Mouse (Mus musculus) WW6 (cell line): ENCODE measurements around the gene Pole2.
A peak's percentile ranks its signal among the peaks of the same experiment; 100 is the strongest.

Source experiments
- DNase-seq: peaks from one replicate; pipeline ENCODE4 v3.0.0-alpha.2; 2013; ENCODE audit warnings: low read depth, low spot score

Pole2 gene

GRCm38 (mm10) chr12:69227776-69228466 lies at the start of gene Pole2:
Gene Pole2, minus strand, starts transcription at chr12:69228195.
- peak; percentile 67 for DNase-seq

- no peak for DNase-seq
Measured at GRCm38 (mm10) chr12:69268956-69269355, 41.0 kb upstream of the Pole2 start.

- DNase-seq: no peak
Measured at GRCm38 (mm10) chr12:69267956-69268632, 40.1 kb upstream of the Pole2 start.

- no peak for DNase-seq
Measured at GRCm38 (mm10) chr12:69265031-69265430, 37.0 kb upstream of the Pole2 start.

- DNase-seq: no peak
Measured at GRCm38 (mm10) chr12:69262251-69262650, 34.3 kb upstream of the Pole2 start.

GRCm38 (mm10) chr12:69257836-69258235 lies 29.8 kb upstream of the Pole2 start:
- no peak for DNase-seq

- DNase-seq: no peak
Measured at GRCm38 (mm10) chr12:69253806-69254205, 25.8 kb upstream of the Pole2 start.

GRCm38 (mm10) chr12:69250756-69251155 lies 22.8 kb upstream of the Pole2 start:
- DNase-seq: no peak

- no peak for DNase-seq
Measured at GRCm38 (mm10) chr12:69249766-69250165, 21.8 kb upstream of the Pole2 start.

GRCm38 (mm10) chr12:69241771-69242431 lies 13.9 kb upstream of the Pole2 start:
- DNase-seq: no peak

GRCm38 (mm10) chr12:69241405-69241770 lies 13.4 kb upstream of the Pole2 start:
- DNase-seq: no peak

- DNase-seq: no peak
Measured at GRCm38 (mm10) chr12:69240876-69241275, 12.9 kb upstream of the Pole2 start, which contains the start of gene Klhdc1. Gene Klhdc1, plus strand, starts transcription at chr12:69241176.

- no peak for DNase-seq
Measured at GRCm38 (mm10) chr12:69238284-69238683, 10.3 kb upstream of the Pole2 start.

GRCm38 (mm10) chr12:69235782-69236181 lies 7.8 kb upstream of the Pole2 start:
- no peak for DNase-seq

- peak; percentile 43 for DNase-seq
Measured at GRCm38 (mm10) chr12:69229251-69229650, 1.3 kb upstream of the Pole2 start.

- no peak for DNase-seq
Measured at GRCm38 (mm10) chr12:69220613-69221277, 7.2 kb downstream of the Pole2 start.

- no peak for DNase-seq
Measured at GRCm38 (mm10) chr12:69216587-69216986, 11.4 kb downstream of the Pole2 start.

GRCm38 (mm10) chr12:69215000-69215785 lies 12.8 kb downstream of the Pole2 start:
- DNase-seq: no peak

GRCm38 (mm10) chr12:69214393-69214792 lies 13.6 kb downstream of the Pole2 start:
- DNase-seq: no peak

- DNase-seq: no peak
Measured at GRCm38 (mm10) chr12:69213186-69213777, 14.7 kb downstream of the Pole2 start.

- DNase-seq: no peak
Measured at GRCm38 (mm10) chr12:69211057-69211456, 16.9 kb downstream of the Pole2 start.
